Mouse (Mus musculus) adrenal gland, adult (tissue): Measurements from ENCODE around the gene Glis3.

Source experiments
- DNase-seq, 2 experiments: peaks; one replicate each; pipeline ENCODE4 v3.0.0; 2022 to 2023; ENCODE audit warnings: low spot score in 1 of 2; ENCODE audit not compliant: inconsistent age in 2 of 2

The Glis3 gene

GRCm38 (mm10) chr19:28679776-28680391, at the start of gene Glis3:
Gene Glis3 (minus strand): TSS chr19:28680077.
- DNase-seq = peak; percentile 79 to 87

- DNase-seq = peak; percentile 51 to 90
These were observed 46.4 kb upstream of the Glis3 start for GRCm38 (mm10) chr19:28726161-28726880.

DNA sequence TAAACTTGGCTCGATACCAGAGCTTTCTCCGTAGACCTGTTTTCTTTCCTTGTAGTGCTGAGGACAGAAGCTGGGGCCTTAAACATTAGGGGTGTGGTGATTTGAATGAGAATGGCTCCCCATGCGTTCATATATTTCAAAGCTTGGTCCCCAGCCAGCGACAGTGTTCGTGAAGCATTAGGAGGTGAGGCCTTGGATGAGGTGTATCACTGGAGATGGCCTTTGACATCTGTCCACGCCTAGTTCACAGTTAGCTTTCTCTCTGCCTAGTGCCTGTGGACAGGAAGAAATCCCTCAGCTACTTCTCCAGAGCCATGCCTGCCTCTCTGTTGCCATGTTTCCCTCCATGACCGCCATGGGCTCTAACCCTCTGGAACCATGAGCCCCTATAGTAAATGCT, 44.8 kb upstream of the Glis3 start:
- no peak for DNase-seq

DNA sequence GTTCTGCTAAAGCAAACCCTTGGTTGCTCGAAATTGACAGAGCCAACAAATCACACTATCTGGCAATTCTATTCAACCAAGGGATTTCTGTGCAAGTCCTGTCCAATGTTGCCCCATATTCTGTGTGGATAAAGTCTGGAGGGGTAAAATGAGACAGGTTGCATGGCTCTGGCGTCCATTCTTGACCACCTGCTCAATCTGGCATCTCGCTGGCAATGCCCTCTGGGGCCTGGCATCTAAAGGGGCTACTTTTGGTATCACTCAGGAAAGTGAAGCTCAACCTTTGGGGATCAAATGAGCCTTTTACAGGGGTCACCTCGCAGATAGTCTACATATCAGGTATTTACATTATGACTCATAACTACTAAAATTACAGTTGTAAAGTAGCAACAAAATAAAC, 42.7 kb upstream of the Glis3 start:
- no peak for DNase-seq

- DNase-seq = no peak
These were observed 42.0 kb upstream of the Glis3 start for GRCm38 (mm10) chr19:28721834-28722233.

GRCm38 (mm10) chr19:28720016-28720415, 40.1 kb upstream of the Glis3 start:
- no peak for DNase-seq

- no peak for DNase-seq
These were observed 34.8 kb upstream of the Glis3 start for GRCm38 (mm10) chr19:28714674-28715073.

GRCm38 (mm10) chr19:28697718-28698117, 17.8 kb upstream of the Glis3 start:
- DNase-seq = peak in 1 of 2 experiments; percentile 54

DNA sequence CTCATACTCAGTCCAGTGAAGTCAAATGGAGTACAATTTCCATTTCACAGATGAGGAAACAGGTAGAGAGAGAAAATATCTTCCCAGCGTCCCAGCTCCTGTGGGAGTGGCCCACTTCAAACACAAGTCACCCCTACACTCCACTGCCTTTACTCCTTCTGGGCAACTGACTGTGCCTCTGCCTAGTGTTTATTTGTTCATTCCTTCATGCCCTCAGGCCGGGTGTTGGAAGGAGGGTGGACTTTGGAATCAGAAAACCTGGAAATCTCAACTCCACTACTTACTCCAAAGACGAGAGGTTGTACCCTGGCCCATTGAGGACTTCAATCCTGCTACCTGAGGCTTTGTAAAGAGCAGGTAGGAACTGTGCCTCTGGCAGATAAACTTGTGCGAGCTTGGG, 6.5 kb upstream of the Glis3 start:
- DNase-seq = no peak

DNA sequence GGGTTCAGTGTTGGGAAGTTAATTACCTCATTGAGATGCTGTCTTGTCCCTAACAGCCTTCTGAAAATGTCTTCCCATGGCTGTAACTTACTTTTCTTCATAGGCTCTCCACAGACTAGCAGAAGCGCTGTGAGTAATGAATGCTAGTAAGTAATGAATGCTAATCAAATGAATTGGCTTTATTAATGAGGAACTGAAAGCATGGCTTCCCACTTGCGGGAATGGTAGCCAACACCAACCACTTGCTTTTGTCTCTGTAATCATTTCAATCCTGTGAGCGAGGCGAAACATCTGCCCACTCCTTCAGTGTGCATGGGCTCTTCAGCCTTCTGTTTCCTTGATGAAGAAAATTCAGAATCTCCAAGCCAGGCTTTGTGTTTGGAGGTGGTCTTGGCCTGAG, 5.6 kb upstream of the Glis3 start:
- no peak for DNase-seq

GRCm38 (mm10) chr19:28684347-28684746, 4.5 kb upstream of the Glis3 start:
- DNase-seq = no peak

- no peak for DNase-seq
These were observed 3.5 kb upstream of the Glis3 start for GRCm38 (mm10) chr19:28683346-28683745.

GRCm38 (mm10) chr19:28679291-28679775, 544 bp downstream of the Glis3 start:
- no peak for DNase-seq

DNA sequence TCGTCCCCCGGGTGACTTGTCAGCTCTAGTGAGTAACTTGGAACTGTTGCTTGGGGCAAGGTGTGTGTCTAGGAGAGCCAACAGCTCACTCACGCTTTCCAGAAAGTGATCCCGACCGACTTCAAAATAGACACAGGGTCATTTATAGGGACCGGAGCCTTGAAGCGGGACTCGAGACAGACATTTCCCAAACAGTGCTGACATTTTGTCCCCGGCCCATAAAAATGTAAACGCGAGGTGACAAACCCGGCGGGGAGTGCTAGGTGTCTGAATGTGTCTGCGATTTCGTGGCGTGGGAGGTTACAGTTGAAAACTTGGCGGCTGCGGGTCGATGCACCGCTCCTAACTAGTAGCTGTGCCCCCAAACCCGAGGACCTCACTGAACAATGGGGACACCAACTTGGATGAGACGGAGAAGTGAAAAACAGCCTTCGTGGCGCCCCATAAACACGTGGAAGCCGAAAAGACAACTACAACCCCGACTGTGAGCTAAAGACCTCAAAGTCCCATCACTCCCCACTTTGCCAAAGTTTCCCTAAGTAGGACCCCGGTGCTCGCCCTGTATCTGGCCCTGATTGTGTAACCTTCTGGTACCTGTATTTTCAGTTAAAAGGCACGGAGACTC, 1.1 kb downstream of the Glis3 start:
- DNase-seq = peak in 1 of 2 experiments; percentile 76

- peak; percentile 74 to 92 for DNase-seq
These were observed 2.0 kb downstream of the Glis3 start for GRCm38 (mm10) chr19:28677728-28678438.

GRCm38 (mm10) chr19:28677045-28677727, 2.7 kb downstream of the Glis3 start:
- peak; percentile 72 to 90 for DNase-seq

GRCm38 (mm10) chr19:28663781-28664180, 16.1 kb downstream of the Glis3 start:
- DNase-seq = no peak

GRCm38 (mm10) chr19:28663148-28663547, 16.7 kb downstream of the Glis3 start:
- DNase-seq = no peak

DNA sequence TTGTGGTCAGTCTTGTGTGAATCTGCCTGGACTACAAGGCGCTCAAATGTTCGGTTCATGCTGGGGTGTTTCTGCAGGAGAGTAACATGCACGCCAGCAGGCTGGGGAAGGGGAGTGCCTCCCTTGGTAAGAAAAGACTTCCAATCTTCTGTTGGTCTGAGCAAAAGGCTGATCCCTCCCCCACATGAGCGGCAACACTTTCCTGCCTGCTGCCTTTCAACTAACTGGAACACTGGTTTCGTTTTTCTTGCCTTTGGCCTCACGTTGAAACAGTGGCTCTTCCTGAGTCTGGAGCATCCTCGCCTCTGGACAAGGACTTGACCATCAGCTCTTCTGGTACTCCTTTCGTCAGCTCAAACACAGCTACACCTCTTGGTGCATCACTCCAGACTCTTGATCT, 17.4 kb downstream of the Glis3 start:
- DNase-seq = no peak

DNA sequence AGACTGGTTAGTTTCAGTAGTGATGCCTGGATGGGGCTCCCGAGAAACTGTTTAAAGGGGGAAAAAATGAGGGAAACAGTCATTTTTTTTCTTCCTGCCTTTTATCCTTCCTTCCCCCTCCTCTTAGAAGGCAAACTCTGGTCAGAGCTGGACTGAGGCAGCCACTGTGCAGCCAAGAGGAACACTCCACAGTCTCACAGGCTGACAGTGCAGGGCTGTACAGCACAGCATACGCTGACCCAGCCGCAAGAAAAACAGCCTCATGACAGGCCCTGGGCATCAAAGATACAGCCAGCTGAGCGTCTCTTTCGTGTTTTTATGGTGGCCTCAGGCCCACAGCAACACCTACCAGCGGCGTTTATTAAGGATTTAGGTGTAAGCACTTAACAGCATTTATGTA, 19.0 kb downstream of the Glis3 start:
- no peak for DNase-seq

DNA sequence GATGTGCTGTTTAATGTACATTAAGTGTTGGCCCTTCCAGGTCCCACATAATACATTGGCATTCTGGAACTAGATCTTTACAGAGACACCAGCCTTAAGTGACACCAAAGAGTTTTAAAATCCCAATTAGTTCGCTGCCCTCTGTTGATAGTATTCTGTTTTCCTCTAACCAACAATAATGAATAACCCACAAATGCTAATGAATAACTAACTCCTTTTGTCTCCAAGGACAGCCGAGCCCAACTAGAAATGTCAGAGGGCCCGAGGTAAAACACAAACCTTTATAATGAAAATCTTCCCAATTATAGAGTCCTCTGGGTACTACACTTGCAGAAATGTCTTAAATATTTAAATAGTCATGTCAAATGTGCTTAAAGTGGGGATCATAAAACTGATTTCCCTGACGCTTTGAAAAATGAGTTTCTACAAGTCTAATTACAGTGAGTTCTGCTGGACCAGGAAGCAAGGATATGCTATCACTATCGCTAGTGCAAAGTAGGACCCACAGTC, 22.1 kb downstream of the Glis3 start:
- no peak for DNase-seq
